Mouse (Mus musculus) T-helper 2 cell (primary cell): Measurements from ENCODE around the gene Slc39a8.

Experiments used
- in situ Hi-C: fragments of 300-600 bp; cut with MboI, MseI; formaldehyde crosslinking; loops from one replicate; pipeline ENCODE4 v1.15.1; 2025; ENCODE audit warnings: high pct_unique_total_duplicates

Slc39a8 gene

DNA sequence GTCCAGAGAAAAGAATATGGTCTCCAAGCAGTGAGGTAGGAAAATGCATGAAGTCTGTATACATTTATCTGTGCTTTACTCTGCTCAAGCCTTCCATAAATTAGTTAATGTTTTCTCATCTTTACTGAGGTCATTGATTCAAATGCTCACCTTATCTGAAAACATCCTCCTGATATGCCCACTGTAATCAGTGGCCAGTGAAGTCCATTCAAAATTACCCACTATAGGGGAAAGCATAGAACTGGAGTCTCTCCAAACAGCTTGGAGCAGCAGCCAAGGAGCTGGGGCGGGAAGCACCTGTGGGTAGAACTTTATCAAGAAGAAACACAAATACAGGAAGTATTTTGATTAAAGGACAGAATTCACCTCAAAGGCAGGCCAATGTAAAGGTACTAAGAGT lies 19.8 kb downstream of the Slc39a8 start:
- in situ Hi-C loops, result no loop called here

DNA sequence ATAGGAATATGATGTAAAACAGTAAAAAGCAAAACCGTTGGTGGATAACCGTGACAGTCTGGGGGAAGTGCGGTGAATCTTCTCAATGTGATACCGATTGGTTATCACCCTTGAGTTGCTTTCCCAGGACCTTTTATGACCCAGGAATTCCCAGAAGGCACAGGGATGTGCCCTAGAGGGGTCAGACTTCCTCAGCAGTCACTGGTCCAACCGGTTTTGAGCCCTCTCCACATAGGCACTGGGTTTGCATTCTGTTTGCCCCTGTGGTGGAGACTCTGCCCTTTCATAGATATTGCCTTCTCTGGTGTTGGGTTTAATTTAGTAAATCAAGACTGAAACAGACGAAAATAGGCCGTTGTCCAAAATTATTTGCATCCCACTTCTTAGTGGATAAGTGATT lies 20.8 kb downstream of the Slc39a8 start:
- in situ Hi-C loops, result no loop called here

DNA sequence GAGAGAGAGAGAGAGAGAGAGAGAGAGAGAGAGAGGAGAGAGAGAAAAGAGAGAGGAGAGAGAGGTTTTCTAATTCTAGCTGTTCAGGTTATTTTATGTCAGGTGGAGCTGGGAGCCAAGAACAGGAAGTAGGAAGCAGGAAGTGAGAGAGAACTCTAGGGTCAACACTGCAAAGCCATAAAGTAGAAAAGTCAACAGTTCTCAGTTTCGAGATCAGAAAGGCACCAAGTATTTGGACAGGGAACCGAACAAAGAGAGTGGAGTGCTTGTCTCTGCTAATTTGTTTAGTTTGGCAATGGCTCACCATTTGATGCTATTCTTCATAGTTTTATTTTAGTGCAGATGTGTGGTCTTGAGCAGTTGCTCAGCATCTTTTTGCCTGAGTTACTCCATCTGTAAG lies 26.5 kb downstream of the Slc39a8 start:
- in situ Hi-C loops, result no loop called here

DNA sequence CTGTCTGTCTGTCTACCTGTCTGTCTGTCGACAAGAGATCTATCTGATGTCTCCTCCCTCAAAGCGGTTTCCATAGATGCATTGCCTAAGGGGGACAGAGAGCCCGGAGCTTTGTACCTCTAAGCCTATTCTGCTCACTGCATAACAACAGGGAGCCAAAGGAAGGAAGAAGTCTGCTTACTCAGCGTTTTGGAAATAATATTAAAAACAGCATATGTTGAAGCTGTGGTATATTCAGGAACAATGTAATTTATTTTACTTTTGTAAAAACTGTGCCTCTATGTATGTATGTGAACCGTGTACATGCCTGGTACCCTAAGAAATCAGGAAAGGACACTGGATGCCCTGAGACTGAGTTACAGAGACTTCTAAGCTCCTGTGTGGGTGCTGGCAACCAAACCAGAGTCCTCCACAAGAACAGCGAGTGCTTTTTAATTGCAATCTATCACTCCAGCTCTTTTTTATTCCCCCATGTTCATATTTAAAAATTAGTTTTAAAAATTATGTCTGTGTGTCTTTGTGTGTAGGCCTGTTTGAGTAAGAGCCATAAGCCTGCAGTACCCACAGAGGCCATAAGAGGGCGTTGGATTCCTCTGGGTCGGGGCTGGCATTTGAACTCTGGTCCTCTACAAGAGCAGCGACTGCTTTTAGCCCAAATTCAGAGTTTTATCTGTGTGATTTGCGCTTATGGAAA lies 28.7 kb downstream of the Slc39a8 start:
- in situ Hi-C loops, result no loop called here

DNA sequence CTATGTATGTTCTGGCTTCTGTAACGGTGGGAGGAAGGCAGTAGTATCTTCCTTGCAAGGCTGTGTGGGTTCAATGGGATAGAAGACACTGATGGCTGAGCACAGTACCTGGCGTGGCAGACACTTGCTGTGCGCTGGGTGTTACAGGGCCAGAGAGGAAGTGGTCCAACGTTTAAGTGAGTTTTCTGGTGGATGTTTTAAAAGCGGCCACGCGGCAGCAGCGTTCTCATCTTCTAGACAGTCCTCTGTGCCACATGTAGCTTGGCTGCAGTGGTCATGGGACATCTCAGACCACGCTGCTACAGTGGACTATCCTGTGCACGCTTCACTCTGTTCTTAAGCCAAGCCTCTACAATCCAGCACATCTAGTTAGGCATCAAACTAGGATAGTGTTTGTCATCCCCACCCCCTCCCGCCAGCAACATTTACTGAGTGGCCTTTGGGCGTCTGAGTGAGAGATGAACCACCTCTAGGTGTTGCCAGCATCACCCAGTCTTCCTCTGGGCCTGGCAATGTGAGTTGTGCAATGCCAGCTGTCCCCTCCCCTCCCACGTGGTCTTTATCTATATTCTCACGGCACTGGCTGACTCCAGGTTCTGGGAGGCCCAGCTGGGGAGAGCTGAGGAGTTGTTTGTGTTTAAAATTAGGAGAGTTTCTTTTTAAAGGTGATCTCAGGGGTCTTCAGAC lies 29.4 kb downstream of the Slc39a8 start:
- in situ Hi-C loops, result no loop called here

DNA sequence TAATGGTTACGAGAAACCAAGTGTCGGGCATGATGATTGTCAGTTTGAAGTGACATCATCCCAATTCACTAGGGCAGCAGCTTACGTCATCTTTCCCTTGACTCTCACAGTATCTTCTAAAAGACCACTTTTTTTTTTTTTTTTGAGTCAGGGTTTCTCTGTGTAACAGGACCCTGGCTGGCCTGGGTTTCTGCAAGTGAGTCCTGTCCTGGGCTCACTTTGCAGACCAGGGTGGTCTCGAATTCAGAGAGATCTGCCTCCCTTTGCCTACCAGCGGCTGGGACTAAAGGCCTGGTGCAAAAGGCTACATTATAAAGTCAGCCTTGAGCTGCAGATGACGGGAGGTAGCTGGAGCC lies 29.9 kb downstream of the Slc39a8 start:
- in situ Hi-C loops, result no loop called here

DNA sequence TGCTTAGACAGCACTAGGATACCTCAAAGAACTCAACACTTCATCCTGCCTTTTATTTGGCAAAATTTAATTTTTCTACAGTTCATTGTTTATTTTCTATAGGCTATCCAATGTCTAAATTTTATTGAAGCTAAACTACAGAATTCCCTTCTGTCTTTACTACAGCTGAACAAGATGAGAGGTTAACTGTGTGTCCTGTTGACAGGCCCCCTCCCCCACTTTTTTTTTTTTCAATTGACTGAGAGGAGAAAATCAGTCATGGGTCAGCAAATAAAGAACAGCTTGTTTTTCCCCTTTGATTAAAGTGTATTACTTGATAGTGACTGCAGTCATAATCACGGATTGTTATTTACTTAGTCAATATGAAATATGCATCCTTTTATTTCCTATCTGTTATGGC lies 31.2 kb downstream of the Slc39a8 start:
- in situ Hi-C loops, result no loop called here

DNA sequence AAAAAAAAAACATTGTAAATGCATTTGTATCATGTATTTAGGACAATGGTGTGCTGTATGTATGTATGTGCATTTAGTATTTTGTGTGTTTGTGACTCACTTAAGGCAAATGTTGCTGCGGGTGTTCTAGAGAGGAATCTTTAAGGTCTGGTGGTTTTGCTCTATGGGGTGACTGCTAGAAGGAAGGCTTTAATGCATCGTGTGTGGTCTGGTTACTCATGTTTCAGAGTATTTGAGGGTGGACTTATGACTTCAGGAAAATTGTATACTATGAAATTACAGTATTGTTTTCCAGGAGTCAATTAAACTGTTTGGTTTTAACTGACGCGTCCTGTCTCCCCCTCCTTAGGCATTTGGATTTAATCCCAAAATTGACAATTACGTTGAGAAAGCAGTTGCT lies 32.1 kb downstream of the Slc39a8 start:
- in situ Hi-C loops, result no loop called here

DNA sequence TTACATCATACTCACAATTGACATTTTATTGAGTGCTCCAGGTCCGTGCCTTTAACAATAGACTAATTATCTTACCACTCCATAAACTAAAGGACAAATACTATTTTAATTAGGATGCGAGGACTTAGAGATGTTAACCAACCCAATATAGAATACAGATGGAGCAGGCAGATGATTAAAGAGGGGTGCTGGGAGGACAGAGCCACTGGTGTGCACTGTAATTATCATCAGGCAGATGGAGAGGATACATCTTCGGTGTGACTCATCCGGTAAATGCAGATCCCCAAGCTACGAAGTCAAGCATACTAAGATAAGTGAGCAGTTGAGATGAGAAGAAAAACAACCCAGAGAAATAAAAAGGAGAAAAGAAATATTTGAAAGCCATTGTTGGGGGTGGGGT lies 34.4 kb downstream of the Slc39a8 start:
- in situ Hi-C loops, result no loop called here

DNA sequence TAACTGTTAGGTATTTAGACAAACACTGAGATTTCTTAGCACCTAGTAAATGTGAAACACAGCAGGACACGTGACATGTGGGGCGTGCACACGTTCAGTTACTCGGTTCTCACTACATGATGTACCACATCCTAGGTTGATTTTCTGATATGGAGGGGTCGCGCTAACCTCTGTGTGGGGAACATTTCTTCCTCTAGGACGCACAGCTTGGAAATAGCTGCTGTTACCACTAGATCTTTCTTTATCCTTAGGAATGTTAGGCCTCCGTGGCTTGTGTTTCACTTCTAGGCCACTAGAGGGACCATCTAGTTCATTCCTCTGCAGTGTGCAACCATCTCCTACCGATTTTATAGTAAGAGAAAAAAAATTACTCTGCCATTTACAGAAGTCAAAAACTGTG lies 37.7 kb downstream of the Slc39a8 start:
- in situ Hi-C loops, result no loop called here

DNA sequence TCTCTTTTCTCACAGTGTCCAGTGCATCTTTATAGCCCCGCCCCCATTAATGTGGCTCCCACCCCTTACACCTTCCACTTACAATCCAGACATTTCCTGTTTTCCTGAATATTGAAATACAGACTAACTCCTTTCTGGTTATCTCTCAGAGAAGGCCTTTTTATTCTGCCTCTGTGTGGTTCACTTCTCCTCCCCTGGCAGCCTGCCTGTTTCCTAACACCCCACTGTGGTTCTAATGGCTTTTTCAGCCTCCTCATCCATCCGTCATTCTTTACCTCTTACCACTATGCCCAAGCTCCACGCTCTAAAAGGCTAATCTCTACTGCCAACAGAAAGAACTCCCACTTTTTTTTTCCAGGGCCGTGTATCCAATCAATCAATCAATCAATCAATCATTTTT lies 44.0 kb downstream of the Slc39a8 start:
- in situ Hi-C loops, result no loop called here

DNA sequence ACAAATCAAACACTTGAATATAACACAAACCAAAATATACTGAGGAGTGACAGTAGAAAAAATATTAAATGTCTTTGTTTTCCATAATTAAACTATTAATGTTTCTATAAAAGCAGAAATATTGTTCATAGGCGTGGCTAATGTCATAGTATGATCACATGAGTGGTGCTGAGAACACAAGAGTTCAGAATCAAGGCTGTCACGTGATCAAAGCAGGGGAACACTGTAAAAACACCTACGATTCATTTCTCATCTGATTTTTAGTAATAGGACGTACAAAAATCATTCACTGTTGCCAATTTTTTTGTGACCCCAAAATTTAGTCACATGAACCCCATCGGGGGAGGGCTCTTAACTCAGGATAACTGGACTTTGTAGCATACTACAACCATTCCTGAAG lies 47.2 kb downstream of the Slc39a8 start:
- in situ Hi-C loops, result no loop called here

DNA sequence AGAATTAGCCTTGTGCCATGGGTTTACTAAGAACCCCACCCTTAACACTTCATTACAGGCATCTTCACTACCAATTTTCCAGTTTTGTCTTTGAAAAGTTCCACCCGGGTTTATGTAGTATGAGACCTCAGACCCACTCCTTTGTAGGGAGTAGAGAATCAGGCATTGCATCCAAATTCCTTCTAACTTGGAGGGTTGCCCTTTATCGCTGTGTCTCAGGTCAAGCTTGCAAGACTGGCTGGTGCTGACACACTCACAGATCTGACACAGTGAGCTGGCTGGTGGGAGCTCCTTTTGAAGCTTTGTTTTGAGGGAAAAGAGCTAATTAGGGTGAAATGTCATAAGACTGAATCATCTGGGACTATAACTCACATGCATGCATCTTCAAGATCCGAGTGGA lies 48.5 kb downstream of the Slc39a8 start:
- in situ Hi-C loops, result no loop called here

DNA sequence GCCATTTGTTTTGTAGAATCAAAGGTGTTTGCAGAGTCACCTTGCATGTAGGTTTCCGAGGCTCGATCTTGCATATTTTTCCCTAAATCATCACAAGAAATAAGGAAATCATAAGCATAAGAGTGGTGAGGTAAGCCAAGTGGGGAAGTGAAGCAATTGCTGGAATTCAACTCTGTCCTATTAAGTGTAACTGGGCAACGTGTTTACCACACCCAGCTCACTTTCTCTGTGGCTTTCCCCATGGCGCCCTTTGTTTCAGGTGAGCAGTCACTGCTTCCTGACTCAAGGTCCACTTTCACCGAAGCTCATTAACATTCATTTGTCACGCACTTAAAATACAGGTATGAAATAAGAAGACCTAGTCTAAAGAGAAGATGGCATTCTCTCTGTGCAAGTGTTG lies 53.0 kb downstream of the Slc39a8 start:
- in situ Hi-C loops, result no loop called here

DNA sequence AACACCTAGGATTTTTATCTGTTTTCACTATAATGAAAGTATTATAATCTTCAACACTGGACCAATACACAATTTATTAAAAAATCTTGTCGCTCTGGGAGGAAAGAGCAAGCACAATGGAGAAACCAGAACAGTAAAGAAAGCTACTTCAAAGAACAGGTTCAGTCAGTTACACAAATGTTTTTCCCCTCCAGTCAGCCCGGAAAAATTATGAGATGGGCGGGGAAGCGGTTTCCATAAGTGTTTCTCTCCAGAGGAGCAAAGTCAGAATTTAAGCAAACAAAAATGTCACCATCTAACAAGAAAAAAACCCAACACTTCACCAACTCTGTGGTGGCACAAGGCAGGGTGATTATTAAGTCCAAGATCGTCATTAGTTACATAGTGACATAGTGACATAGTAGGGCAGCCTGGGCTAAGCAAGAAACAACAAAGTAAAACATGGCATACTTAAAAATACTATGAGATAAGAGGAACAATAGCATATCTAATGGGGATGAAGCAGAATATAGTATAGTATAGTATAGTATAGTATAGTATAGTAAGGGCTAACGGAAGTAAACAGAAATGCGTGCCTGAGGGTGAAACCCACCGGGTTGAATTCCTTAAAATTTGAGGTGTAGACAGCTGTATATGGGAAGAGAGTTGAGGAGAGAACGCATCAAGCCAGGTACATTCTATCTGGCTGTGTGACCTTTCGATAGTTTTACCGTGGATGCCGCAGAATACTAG lies 61.0 kb downstream of the Slc39a8 start:
- in situ Hi-C loops, result no loop called here

DNA sequence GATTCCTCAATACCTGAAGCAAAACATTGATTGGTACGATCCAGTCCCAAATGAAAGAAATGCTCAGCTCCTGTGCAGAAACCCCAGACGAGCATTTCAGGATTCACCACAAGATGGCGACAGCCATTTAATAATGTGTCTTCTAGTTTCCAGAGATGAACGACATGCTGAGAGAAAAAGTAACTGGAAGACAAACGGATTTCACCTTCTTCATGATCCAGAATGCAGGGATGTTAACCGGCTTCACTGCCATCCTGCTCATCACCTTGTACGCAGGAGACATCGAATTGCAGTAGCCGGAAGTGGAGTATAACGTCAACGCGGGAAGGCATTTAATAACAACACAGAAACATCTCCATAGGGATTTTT lies 61.6 kb downstream of the Slc39a8 start:
- in situ Hi-C loops, result no loop called here

DNA sequence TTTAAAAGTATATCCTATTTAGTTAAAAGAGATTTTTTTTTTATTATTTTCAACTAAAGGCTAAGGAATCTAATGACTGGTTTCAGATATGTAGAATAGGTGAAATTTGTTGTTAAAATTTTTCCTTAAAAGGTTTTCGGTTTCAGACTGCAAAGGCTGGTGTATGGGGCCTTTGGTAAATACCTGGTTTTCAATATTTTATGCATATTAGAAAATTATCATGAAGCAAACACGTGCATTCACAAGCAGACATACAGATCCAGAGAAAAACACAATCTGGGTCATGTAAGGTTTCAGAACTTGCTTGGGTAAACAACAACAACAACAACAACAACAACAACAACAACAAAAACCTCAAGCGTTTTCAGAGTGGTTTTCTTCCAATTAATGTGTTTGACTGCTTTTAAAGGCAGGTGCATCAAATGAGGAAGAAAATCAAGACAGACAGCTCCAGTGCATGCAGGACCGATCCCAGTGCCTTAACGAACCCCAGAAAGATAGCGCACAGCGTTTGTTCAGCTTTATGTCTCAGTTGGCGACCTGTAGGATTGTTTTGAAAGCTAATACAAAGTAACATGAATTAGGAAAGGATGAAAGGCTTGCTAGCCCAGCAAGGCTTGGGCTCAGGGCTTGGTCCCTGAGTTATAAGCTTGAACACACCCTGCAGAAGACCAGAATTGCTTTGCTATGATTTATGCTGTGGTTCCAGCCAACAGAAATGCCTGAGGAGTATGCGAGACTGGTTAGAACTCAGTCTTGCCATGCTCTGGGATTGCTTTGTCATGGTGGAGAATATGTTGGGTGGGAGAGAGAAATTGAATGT lies 62.2 kb downstream of the Slc39a8 start:
- in situ Hi-C loops, result no loop called here

DNA sequence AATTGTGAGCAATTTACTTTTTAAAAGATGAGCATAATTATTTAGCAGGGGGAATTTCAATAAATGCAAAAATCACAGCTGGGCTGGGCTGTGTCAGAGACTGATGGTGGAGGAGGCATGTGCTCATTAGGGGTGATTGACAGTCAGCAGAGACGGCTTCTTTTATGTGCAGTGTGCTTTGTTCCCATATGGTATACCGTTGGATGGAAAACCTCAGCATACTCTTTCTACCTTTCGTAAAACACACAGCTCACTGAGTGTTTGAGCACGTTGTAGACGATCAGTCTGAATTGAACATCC lies 62.7 kb downstream of the Slc39a8 start:
- in situ Hi-C loops, result no loop called here

DNA sequence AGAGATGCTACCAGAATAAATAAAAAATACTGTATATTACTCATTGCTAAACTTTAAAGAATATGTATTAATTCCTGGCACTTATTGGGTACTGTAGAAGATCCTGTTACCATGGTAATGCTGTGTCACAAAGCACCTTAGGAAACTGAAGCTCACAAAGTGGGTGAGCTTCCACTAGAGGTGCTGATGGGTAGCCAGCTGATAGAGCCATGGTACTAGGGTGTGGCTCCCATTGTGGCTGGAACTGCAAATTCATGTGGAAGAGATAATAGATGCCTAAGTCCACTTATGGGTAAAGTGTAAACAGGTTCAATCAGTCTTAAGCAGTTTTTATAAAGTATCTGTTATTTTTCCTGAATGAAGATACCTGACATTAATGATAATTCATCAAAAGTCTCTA lies 64.3 kb downstream of the Slc39a8 start:
- in situ Hi-C loops, result no loop called here

DNA sequence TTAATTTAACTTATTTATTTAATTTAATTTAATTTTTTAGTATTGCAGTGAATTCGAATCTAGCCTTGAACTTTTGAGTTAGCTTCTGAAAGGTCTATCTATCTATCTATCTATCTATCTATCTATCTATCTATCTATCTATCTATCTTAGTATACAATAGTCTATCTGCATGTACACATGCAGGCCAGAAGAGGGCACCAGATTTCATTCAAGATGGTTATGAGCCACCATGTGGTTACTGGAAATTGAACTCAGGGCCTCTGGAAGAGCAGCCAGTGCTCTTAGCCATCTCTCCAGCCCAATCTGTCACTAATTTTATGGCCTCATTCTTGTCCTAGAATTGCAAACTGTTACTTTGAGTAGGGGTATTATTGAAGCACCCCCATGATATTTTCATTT lies 78.3 kb downstream of the Slc39a8 start:
- in situ Hi-C loops, result no loop called here

DNA sequence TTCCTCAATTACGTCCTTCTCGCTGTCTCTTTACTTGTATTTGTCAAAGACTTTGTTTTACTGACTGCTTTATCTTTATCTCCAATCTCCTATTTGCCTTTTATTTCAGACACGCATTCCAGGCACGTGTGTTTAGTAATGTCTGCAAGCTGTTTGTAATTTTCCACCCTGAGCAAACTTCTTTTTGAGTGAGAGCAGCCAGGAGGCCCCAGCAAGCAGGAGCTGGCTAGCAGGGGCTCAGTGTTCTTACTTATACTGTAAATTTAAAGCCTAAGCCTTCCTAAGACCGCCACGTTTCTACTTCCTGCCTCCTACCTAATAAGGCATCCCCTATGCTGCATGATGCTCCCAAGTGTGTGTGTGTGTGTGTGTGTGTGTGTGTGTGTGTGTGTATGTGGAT lies 79.8 kb downstream of the Slc39a8 start:
- in situ Hi-C loops, result no loop called here

DNA sequence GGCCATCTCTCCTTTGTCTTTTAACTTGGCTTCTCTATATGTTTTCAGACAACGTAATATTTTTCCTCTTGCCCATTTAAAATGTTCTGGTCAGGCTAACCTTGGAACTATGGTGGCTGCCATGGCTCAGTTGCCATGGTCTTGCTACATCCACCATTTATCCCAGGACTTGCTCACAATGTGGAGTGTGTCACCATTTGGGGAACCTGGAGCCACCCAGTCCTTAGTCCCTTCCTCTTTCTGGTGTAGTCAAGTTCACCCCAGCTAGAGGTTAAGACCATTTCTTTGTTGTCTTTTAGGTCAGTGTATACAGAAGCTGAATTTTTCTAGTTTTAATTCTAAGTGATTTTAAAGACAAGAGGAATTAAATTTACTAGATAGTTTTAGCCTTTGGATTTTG lies 80.7 kb downstream of the Slc39a8 start:
- in situ Hi-C loops, result no loop called here

DNA sequence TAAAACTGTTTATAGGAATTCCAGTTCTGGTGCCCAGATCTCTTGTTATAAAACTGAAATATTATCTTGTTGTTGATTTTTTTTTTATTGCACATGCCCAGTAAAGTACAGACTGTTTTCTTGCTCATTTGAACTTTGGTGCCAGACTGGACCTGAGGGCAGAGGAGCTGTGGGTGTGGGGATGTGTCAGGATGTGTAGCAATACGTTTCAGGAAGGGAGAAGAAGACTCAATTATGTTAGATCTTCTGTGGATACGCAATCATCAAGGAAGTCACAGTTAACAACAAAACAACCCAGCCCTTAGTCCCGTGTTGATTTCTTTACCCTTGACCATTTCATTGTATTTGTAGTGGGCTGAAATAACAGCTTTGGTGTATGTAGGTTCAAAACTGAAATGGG lies 81.9 kb downstream of the Slc39a8 start:
- in situ Hi-C loops, result no loop called here
